Mouse (Mus musculus) brown adipose tissue, adult 24 weeks (tissue): ENCODE data around the gene Clstn2. TPM values are rescaled to one million over a fixed set of nuclear protein-coding genes. Genes with fewer than 3 reads are reported as not detected.

Experiments
- H3K27ac ChIP-seq: fragments of 200-500 bp; replicated peaks from 2 replicates; pipeline ENCODE4 v1.5.1; 2012; ENCODE audit warnings: low read depth, mild to moderate bottlenecking, low read length
- H3K4me1 ChIP-seq: fragments of 200-500 bp; 2 replicates; pipeline ENCODE4 v1.6.1; 2012; ENCODE audit warnings: low read length, mixed read lengths; ENCODE audit not compliant: control insufficient read depth, insufficient read depth, insufficient read length
- H3K4me3 ChIP-seq: fragments of 200-500 bp; 2 replicates; pipeline ENCODE4 v1.5.1; 2012; ENCODE audit warnings: low read depth, mild to moderate bottlenecking, low read length, moderate library complexity; ENCODE audit not compliant: insufficient read depth
- polyA plus RNA-seq: library from polyadenylated mRNA; stranded (reverse); fragments of >200 nt; gene quantifications from 2 replicates; pipeline ENCODE4 v1.2.4, GENCODE M21; 2012; ENCODE audit not compliant: missing spikeins, insufficient read depth, insufficient read length

Clstn2 gene
- polyA plus RNA-seq, 1 experiment = 0.48 TPM

- Histone ChIP-seq H3K27ac (no peak overlapping the region), H3K4me3 (no peak overlapping the region), H3K4me1 (no peaks in the 10 kb centered on the region)
These were observed 617.9 kb downstream of the Clstn2 start for GRCm38 (mm10) chr9:97414876-97415668.

GRCm38 (mm10) chr9:97408142-97408541 is 624.8 kb downstream of the Clstn2 start:
- Histone ChIP-seq H3K27ac (no peak overlapping the region), H3K4me1 (no peaks in the 10 kb centered on the region), H3K4me3 (no peak overlapping the region)
